Mouse (Mus musculus): ENCODE measurements at regions not wholly inside any gene's neighbourhood (a gene's known extent, or its start where the extent isn't known, plus 50 kb on each side); places are given as distances from the start of the nearest gene placed in this dataset.

DNA sequence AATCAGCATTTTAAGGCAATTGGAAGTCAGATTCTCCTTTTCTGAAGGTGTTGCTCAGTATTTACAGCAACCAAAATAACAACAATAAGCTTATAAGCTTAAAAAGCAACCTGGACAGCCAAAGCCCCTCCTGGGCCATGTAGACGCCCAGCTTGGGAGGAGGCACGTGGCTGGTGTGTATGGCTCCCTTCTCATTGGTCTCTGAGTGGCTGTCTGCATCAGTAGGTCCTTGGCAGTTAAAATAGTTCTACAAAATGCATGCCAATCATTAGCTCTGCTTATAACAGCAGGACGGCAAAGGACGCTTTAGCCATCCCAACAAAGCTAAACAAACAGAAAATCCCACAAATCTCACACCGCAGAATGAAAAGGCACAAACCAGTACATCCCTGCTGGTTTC is 51.4 kb upstream of the Nxph1 start:
- H3K36me3 ChIP-seq (ENCODE audit: control insufficient read depth, insufficient read depth, low read length) = no peaks in the 10 kb centered on the region
- H3K4me3 ChIP-seq (ENCODE audit: low read depth, low read length) = no peak overlapping the region
- no peak overlapping the region for H3K4me2 ChIP-seq (replicated peaks; ENCODE audit: low read depth, low read length)
- no peak for ATAC-seq (ENCODE audit: insufficient number of reproducible peaks, insufficient read depth, low FRiP score, low read depth)
- no peak overlapping the region for H3K9ac ChIP-seq (replicated peaks; ENCODE audit: low read depth, low read length)
- 45% methylated on average over 5 of the region's 5 CpGs for WGBS
- no peaks in the 10 kb centered on the region for H3K27me3 ChIP-seq (ENCODE audit: control insufficient read depth, insufficient read depth, low read length)
- H3K4me1 ChIP-seq (ENCODE audit: control insufficient read depth, insufficient read depth, low read length) = no peaks in the 10 kb centered on the region
- H3K27ac ChIP-seq (ENCODE audit: low read length) = no peak overlapping the region
- no peaks in the 10 kb centered on the region for H3K9me3 ChIP-seq (ENCODE audit: control insufficient read depth, low read depth, low read length)

DNA sequence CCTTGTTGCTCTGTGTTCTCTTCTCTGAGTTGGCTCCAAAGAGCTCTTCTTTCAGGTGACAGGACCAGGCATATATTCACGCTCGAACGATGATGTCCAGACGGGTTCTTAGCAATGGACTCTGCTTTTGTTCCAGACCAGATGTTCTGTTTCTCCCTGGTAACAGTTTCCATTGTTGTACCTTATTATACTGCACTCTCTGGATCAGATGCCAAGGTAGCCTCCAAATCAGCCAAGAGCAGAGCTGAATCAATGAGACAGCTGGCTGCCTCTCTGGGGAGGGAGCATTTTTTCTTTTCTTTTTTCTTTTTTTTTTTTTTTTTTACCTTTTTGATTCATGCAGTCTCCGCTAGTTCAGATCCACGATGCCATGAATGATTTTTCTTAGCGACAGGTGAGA is 50.9 kb upstream of the Nxph1 start:
- no peaks in the 10 kb centered on the region for H3K9me3 ChIP-seq (ENCODE audit: control insufficient read depth, low read depth, low read length)
- H3K27me3 ChIP-seq (ENCODE audit: control insufficient read depth, insufficient read depth, low read length) = no peaks in the 10 kb centered on the region
- no peaks in the 10 kb centered on the region for H3K4me1 ChIP-seq (ENCODE audit: control insufficient read depth, insufficient read depth, low read length)
- no peak overlapping the region for H3K4me2 ChIP-seq (replicated peaks; ENCODE audit: low read depth, low read length)
- H3K27ac ChIP-seq (ENCODE audit: low read length) = no peak overlapping the region
- no peak for ATAC-seq (ENCODE audit: insufficient number of reproducible peaks, insufficient read depth, low FRiP score, low read depth)
- no peaks in the 10 kb centered on the region for H3K36me3 ChIP-seq (ENCODE audit: control insufficient read depth, insufficient read depth, low read length)
- H3K9ac ChIP-seq (replicated peaks; ENCODE audit: low read depth, low read length) = no peak overlapping the region
- H3K4me3 ChIP-seq (ENCODE audit: low read depth, low read length) = no peak overlapping the region
- WGBS = 78% methylated on average over 7 of the region's 7 CpGs

DNA sequence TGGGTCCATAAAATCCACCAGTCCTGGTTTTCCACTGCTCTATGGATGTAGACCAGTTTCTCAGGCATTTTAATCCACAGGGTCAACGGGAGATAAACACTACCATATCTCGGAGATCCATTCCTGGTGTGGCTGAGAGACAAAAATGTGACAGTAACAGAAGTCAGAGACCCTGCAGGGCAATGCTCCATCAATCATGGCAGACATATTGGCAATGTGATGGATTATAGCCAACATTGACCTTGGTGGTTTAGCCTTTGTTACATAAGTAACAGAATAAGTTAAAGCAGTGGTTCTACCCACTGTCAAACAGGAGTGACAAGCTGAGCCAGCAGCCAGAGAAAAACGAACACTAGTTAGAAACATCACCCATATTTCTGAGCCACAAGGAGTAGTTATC is 50.0 kb upstream of the Nxph1 start:
- Histone ChIP-seq H3K36me3 (ENCODE audit: control insufficient read depth, insufficient read depth, low read length) (no peaks in the 10 kb centered on the region), H3K27ac (ENCODE audit: low read length) (no peak overlapping the region), H3K9me3 (ENCODE audit: control insufficient read depth, low read depth, low read length) (no peaks in the 10 kb centered on the region), H3K9ac (replicated peaks; ENCODE audit: low read depth, low read length) (no peak overlapping the region), H3K4me3 (ENCODE audit: low read depth, low read length) (no peak overlapping the region), H3K4me2 (replicated peaks; ENCODE audit: low read depth, low read length) (no peak overlapping the region), H3K27me3 (ENCODE audit: control insufficient read depth, insufficient read depth, low read length) (no peaks in the 10 kb centered on the region), H3K4me1 (ENCODE audit: control insufficient read depth, insufficient read depth, low read length) (no peaks in the 10 kb centered on the region)
- WGBS = 10% methylated on average over 3 of the region's 3 CpGs
- ATAC-seq (ENCODE audit: insufficient number of reproducible peaks, insufficient read depth, low FRiP score, low read depth) = no peak

Measured in stomach, embryonic 14.5 days (tissue).